8 mouse cellular contexts compared by ENCODE assay signal in genomic region chr6:145250185-145250791, GRCm38 (mm10). TPM values are rescaled to one million over a fixed set of nuclear protein-coding genes. Genes with fewer than 3 reads are reported as not detected.
DNase-seq lines count a peak whose midpoint lies in the region; ATAC-seq lines count a peak whose summit lies in the region.

Kras (minus strand) TSS chr6:145250239.

- peak within 1 kb of the TSS; percentile 89 for H3K4me2 ChIP-seq in heart, embryonic 13.5 days
- H3K4me2 ChIP-seq in liver, embryonic 12.5 days = peak within 1 kb of the TSS; percentile 95
- H3K4me2 ChIP-seq in stomach, embryonic 15.5 days = peak within 1 kb of the TSS; percentile 86

- peak within 1 kb of the TSS; percentile 91 for H3K4me3 ChIP-seq in heart, embryonic 13.5 days
- peak within 1 kb of the TSS; percentile 98 for H3K4me3 ChIP-seq in liver, embryonic 12.5 days
- peak within 1 kb of the TSS; percentile 92 for H3K4me3 ChIP-seq in stomach, embryonic 15.5 days (replicated peaks)

- ATAC-seq in erythroid progenitor cell, adult 5-6 weeks (replicated peaks; ENCODE audit: low FRiP score, poor library complexity, severe bottlenecking) = peak; percentile 84
- ATAC-seq in heart, embryonic 13.5 days (ENCODE audit: extremely low read depth, insufficient number of reproducible peaks, low FRiP score, low TSS enrichment) = peak; percentile 93
- ATAC-seq in liver, embryonic 12.5 days = peak; percentile 92
- peak; percentile 95 for ATAC-seq in stomach, embryonic 15.5 days (ENCODE audit: insufficient read depth, low FRiP score, low read depth)

- peaks cover 11% of the 10 kb centered on the region for H3K36me3 ChIP-seq in heart, embryonic 13.5 days
- peaks cover 14% of the 10 kb centered on the region for H3K36me3 ChIP-seq in liver, embryonic 12.5 days
- H3K36me3 ChIP-seq in stomach, embryonic 15.5 days = no peaks in the 10 kb centered on the region

- DNase-seq in CD4-positive helper T cell, adult 2 months (ENCODE audit: low read depth, low spot score) = peak; percentile 94
- peak; percentile 70 for DNase-seq in brain, embryonic 18.5 days (ENCODE audit: low read depth, low spot score)
- DNase-seq in kidney, postnatal 10 days = peak; percentile 96
- peak; percentile 79 to 88 for DNase-seq in natural killer cell, adult 2 months (ENCODE audit: low spot score in 2 of 2)

- H3K27me3 ChIP-seq in heart, embryonic 13.5 days (replicated peaks) = peaks cover 45% of the 10 kb centered on the region
- H3K27me3 ChIP-seq in liver, embryonic 12.5 days (replicated peaks) = peaks cover 3% of the 10 kb centered on the region; the same call in 1 of the 2 replicates
- H3K27me3 ChIP-seq in stomach, embryonic 15.5 days (replicated peaks) = no peaks in the 10 kb centered on the region

- H3K4me1 ChIP-seq in heart, embryonic 13.5 days = peaks cover 28% of the 10 kb centered on the region
- H3K4me1 ChIP-seq in liver, embryonic 12.5 days = peaks cover 30% of the 10 kb centered on the region
- peaks cover 7% of the 10 kb centered on the region; the same call in 1 of the 2 replicates for H3K4me1 ChIP-seq in stomach, embryonic 15.5 days

- under 1% methylated on average over 47 of the region's 83 CpGs for WGBS in heart, embryonic 13.5 days
- 1% methylated on average over 66 of the region's 83 CpGs for WGBS in liver, embryonic 12.5 days (ENCODE audit: insufficient replicate concordance)
- WGBS in stomach, embryonic 15.5 days = 1% methylated on average over 33 of the region's 83 CpGs

- H3K9me3 ChIP-seq in heart, embryonic 13.5 days = no peaks in the 10 kb centered on the region
- no peaks in the 10 kb centered on the region for H3K9me3 ChIP-seq in liver, embryonic 12.5 days (replicated peaks)
- no peaks in the 10 kb centered on the region for H3K9me3 ChIP-seq in stomach, embryonic 15.5 days

- H3K9ac ChIP-seq in heart, embryonic 13.5 days = peak within 1 kb of the TSS; percentile 98
- peak within 1 kb of the TSS; percentile 99 for H3K9ac ChIP-seq in liver, embryonic 12.5 days
- peak within 1 kb of the TSS; percentile 96 for H3K9ac ChIP-seq in stomach, embryonic 15.5 days

- H3K27ac ChIP-seq in heart, embryonic 13.5 days (replicated peaks) = peak within 1 kb of the TSS; percentile 83
- H3K27ac ChIP-seq in liver, embryonic 12.5 days = peak within 1 kb of the TSS; percentile 92
- H3K27ac ChIP-seq in stomach, embryonic 15.5 days = peak within 1 kb of the TSS; percentile 82

RNA-seq across cellular contexts. Expression of gene Kras, which starts in this region (rescaled TPM):
- 55.9 and 71.3 TPM in 2 replicates for total RNA-seq in erythroid progenitor cell, adult 5-6 weeks (2015; ENCODE audit: low replicate concordance)
- 32.5 and 51.3 TPM in 2 replicates for total RNA-seq in erythroid progenitor cell, adult 5-6 weeks (2017; ENCODE audit: low replicate concordance)
- polyA plus RNA-seq in heart, embryonic 13.5 days (2015; fragmentation: Nextera tagmentation; extraction: Ambion mirVana) = 33.9 and 39.9 TPM in 2 replicates
- 74.5 and 75.9 TPM in 2 replicates for polyA plus RNA-seq in liver, embryonic 12.5 days (2016; fragmentation: Nextera tagmentation; extraction: Ambion mirVana)
- 65.8 and 66.8 TPM in 2 replicates for polyA plus RNA-seq in stomach, embryonic 15.5 days (2015; fragmentation: Nextera tagmentation; extraction: Ambion mirVana)

Comparison
In these comparisons a context has a peak if more than half of its experiments do, and no peak if none do; other contexts are left out.
1. Peak in every context shown above with its lines: DNase-seq, ATAC-seq, H3K4me3 ChIP-seq and H3K27ac ChIP-seq.